Mouse (Mus musculus): ENCODE results near the gene Gm28038. TPM values are rescaled to one million over a fixed set of nuclear protein-coding genes. Genes with fewer than 3 reads are reported as not detected.
A peak's percentile ranks its signal among the peaks of the same experiment; 100 is the strongest.

Gene Gm28038
- polyA plus RNA-seq, 1 experiment from 2014 or later: not detected

GRCm38 (mm10) chr2:30257699-30258460 lies 23.0 kb upstream of the Gm28038 start:
- H3K9me3 ChIP-seq (replicated peaks): no peaks in the 10 kb centered on the region
- H3K9ac ChIP-seq: no peak overlapping the region
- no peaks in the 10 kb centered on the region for H3K27me3 ChIP-seq
- WGBS (ENCODE audit: insufficient replicate concordance): 48% methylated on average over 7 of the region's 7 CpGs
- H3K4me3 ChIP-seq (replicated peaks): no peak overlapping the region
- H3K36me3 ChIP-seq (replicated peaks): peaks cover 82% of the 10 kb centered on the region
- H3K4me1 ChIP-seq (replicated peaks): peaks cover 31% of the 10 kb centered on the region
- no peak overlapping the region for H3K4me2 ChIP-seq
- no peak for ATAC-seq (ENCODE audit: insufficient read depth)
- H3K27ac ChIP-seq (replicated peaks): no peak overlapping the region

GRCm38 (mm10) chr2:30258600-30258999 lies 22.2 kb upstream of the Gm28038 start:
- 47% methylated on average over 4 of the region's 4 CpGs for WGBS (ENCODE audit: insufficient replicate concordance)
- H3K4me3 ChIP-seq (replicated peaks): no peak overlapping the region
- no peak overlapping the region for H3K4me2 ChIP-seq
- no peaks in the 10 kb centered on the region for H3K9me3 ChIP-seq (replicated peaks)
- H3K36me3 ChIP-seq (replicated peaks): peaks cover 84% of the 10 kb centered on the region
- ATAC-seq (ENCODE audit: insufficient read depth): peak; percentile 30; the same call in 1 of the 2 replicates
- H3K27ac ChIP-seq (replicated peaks): no peak overlapping the region
- peaks cover 28% of the 10 kb centered on the region for H3K4me1 ChIP-seq (replicated peaks)
- no peaks in the 10 kb centered on the region for H3K27me3 ChIP-seq
- no peak overlapping the region for H3K9ac ChIP-seq

GRCm38 (mm10) chr2:30259131-30260064 lies 21.4 kb upstream of the Gm28038 start:
- Histone ChIP-seq H3K36me3 (replicated peaks) (peaks cover 92% of the 10 kb centered on the region), H3K4me2 (no peak overlapping the region), H3K27me3 (no peaks in the 10 kb centered on the region), H3K4me1 (replicated peaks) (peaks cover 25% of the 10 kb centered on the region), H3K4me3 (replicated peaks) (no peak overlapping the region), H3K9ac (no peak overlapping the region), H3K9me3 (replicated peaks) (no peaks in the 10 kb centered on the region), H3K27ac (replicated peaks) (no peak overlapping the region)
- no peak for ATAC-seq (ENCODE audit: insufficient read depth)
- WGBS (ENCODE audit: insufficient replicate concordance): 77% methylated on average over 15 of the region's 15 CpGs

GRCm38 (mm10) chr2:30261064-30261736 lies 19.6 kb upstream of the Gm28038 start:
- Histone ChIP-seq H3K9ac (no peak overlapping the region), H3K4me3 (replicated peaks) (no peak overlapping the region), H3K4me2 (no peak overlapping the region), H3K27me3 (no peaks in the 10 kb centered on the region), H3K27ac (replicated peaks) (no peak overlapping the region), H3K36me3 (replicated peaks) (peaks cover 86% of the 10 kb centered on the region), H3K4me1 (replicated peaks) (peaks cover 40% of the 10 kb centered on the region), H3K9me3 (replicated peaks) (no peaks in the 10 kb centered on the region)
- ATAC-seq (ENCODE audit: insufficient read depth): no peak
- 75% methylated on average over 4 of the region's 4 CpGs for WGBS (ENCODE audit: insufficient replicate concordance)

GRCm38 (mm10) chr2:30261921-30262839 lies 18.7 kb upstream of the Gm28038 start:
- Histone ChIP-seq H3K27ac (replicated peaks) (no peak overlapping the region), H3K4me3 (replicated peaks) (no peak overlapping the region), H3K36me3 (replicated peaks) (peaks cover 76% of the 10 kb centered on the region), H3K9me3 (replicated peaks) (no peaks in the 10 kb centered on the region), H3K4me2 (no peak overlapping the region), H3K9ac (no peak overlapping the region), H3K4me1 (replicated peaks) (peaks cover 49% of the 10 kb centered on the region), H3K27me3 (no peaks in the 10 kb centered on the region)
- WGBS (ENCODE audit: insufficient replicate concordance): 88% methylated on average over 18 of the region's 18 CpGs
- no peak for ATAC-seq (ENCODE audit: insufficient read depth)

- Histone ChIP-seq H3K27me3 (no peaks in the 10 kb centered on the region), H3K4me1 (replicated peaks) (peaks cover 51% of the 10 kb centered on the region), H3K4me3 (replicated peaks) (no peak overlapping the region), H3K9ac (no peak overlapping the region), H3K36me3 (replicated peaks) (peaks cover 68% of the 10 kb centered on the region), H3K27ac (replicated peaks) (no peak overlapping the region), H3K4me2 (no peak overlapping the region), H3K9me3 (replicated peaks) (no peaks in the 10 kb centered on the region)
- WGBS (ENCODE audit: insufficient replicate concordance): 82% methylated on average over 4 of the region's 4 CpGs
- no peak for ATAC-seq (ENCODE audit: insufficient read depth)
Observed at GRCm38 (mm10) chr2:30262840-30263441, 17.9 kb upstream of the Gm28038 start.

- Histone ChIP-seq H3K4me1 (replicated peaks) (peaks cover 46% of the 10 kb centered on the region), H3K27me3 (no peaks in the 10 kb centered on the region), H3K27ac (replicated peaks) (no peak overlapping the region), H3K9me3 (replicated peaks) (no peaks in the 10 kb centered on the region), H3K9ac (no peak overlapping the region), H3K36me3 (replicated peaks) (peaks cover 59% of the 10 kb centered on the region), H3K4me2 (no peak overlapping the region), H3K4me3 (replicated peaks) (no peak overlapping the region)
- ATAC-seq (ENCODE audit: insufficient read depth): no peak
- WGBS (ENCODE audit: insufficient replicate concordance): 76% methylated on average over 6 of the region's 6 CpGs
Observed at GRCm38 (mm10) chr2:30263811-30264210, 17.0 kb upstream of the Gm28038 start.

GRCm38 (mm10) chr2:30264671-30265519 lies 15.9 kb upstream of the Gm28038 start:
- Histone ChIP-seq H3K9ac (no peak overlapping the region), H3K36me3 (replicated peaks) (peaks cover 49% of the 10 kb centered on the region)

GRCm38 (mm10) chr2:30265767-30266253 lies 15.0 kb upstream of the Gm28038 start, which contains the start of gene Phyhd1:
TSS of gene Phyhd1 (plus strand) at chr2:30266203.
- peaks cover 41% of the 10 kb centered on the region for H3K36me3 ChIP-seq (replicated peaks)
- 61% methylated on average over 5 of the region's 5 CpGs for WGBS (ENCODE audit: insufficient replicate concordance)
- H3K9me3 ChIP-seq (replicated peaks): no peaks in the 10 kb centered on the region
- H3K27ac ChIP-seq (replicated peaks): peak within 1 kb of the TSS; percentile 78
- peak within 1 kb of the TSS; percentile 42 for H3K9ac ChIP-seq
- peaks cover 46% of the 10 kb centered on the region for H3K4me1 ChIP-seq (replicated peaks)
- no peaks in the 10 kb centered on the region for H3K27me3 ChIP-seq
- H3K4me3 ChIP-seq (replicated peaks): peak within 1 kb of the TSS; percentile 31
- H3K4me2 ChIP-seq: peak within 1 kb of the TSS; percentile 44
- ATAC-seq (ENCODE audit: insufficient read depth): no peak

More at GRCm38 (mm10) chr2:30264671-30265519, 15.9 kb upstream of the Gm28038 start:
- no peak overlapping the region for H3K4me2 ChIP-seq
- no peaks in the 10 kb centered on the region for H3K9me3 ChIP-seq (replicated peaks)
- no peaks in the 10 kb centered on the region for H3K27me3 ChIP-seq
- no peak for ATAC-seq (ENCODE audit: insufficient read depth)
- peak overlapping the region; percentile 78 for H3K27ac ChIP-seq (replicated peaks)
- H3K4me3 ChIP-seq (replicated peaks): no peak overlapping the region
- 75% methylated on average over 7 of the region's 7 CpGs for WGBS (ENCODE audit: insufficient replicate concordance)
- peaks cover 43% of the 10 kb centered on the region for H3K4me1 ChIP-seq (replicated peaks)
